Mouse (Mus musculus) thymus, adult 2 months (tissue): ENCODE measurements around the gene Ccl24.

ENCODE experiments used
- CTCF ChIP-seq: fragments of 200-500 bp; IDR thresholded peaks from 2 replicates; pipeline ENCODE4 v1.5.1; 2012; ENCODE audit warnings: mild to moderate bottlenecking, control low read depth, low read length, moderate library complexity, borderline replicate concordance; ENCODE audit not compliant: control insufficient read depth, poor library complexity, insufficient read depth; ENCODE audit errors: extremely low read depth
- POLR2A ChIP-seq: fragments of 200-500 bp; IDR thresholded peaks from 2 replicates; pipeline ENCODE4 v1.6.1; 2012; ENCODE audit warnings: mild to moderate bottlenecking, low read length, control low read depth, moderate library complexity; ENCODE audit not compliant: control insufficient read depth, poor library complexity, insufficient read depth; ENCODE audit errors: extremely low read depth

DNA sequence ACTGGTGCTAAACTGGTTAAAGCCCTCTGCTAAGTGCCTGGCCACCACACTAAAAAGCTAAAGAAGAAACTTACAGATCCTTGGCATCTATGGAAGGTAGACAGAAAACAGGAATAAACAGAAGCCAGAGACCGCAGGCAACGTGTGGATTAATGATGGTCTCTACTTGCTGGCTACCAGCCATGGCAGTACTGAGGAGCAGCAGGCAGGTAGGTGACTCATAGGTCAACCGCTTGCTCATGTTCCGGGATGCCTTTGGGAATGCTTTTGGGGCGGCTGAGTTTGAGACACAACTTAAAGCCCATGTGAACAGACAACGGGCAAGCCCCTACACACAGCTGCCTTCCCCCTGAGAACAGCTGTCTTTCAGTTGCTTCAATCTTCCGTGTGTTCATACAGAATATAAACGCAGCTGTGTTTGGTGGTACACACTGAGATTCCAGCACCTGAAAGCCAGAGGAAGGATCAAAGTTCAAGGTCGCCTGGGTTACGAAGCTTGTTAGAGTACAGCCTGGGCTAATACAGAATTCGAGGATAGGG is 41.5 kb downstream of the Ccl24 start:
- TF ChIP-seq POLR2A (no peak), CTCF (no peak)
